Mouse (Mus musculus) CD4-positive naive resting alpha-beta T cell, adult 57 days (primary cell): Measurements from ENCODE around the gene Nap1l4. TPM values are rescaled to one million over a fixed set of nuclear protein-coding genes. Genes with fewer than 3 reads are reported as not detected.

Experiments
- total RNA-seq: library from RNA; stranded (reverse); gene quantifications from one replicate; pipeline ENCODE4 v1.2.4, GENCODE M21; 2023

Nap1l4 gene
- 245 TPM for total RNA-seq

DNA sequence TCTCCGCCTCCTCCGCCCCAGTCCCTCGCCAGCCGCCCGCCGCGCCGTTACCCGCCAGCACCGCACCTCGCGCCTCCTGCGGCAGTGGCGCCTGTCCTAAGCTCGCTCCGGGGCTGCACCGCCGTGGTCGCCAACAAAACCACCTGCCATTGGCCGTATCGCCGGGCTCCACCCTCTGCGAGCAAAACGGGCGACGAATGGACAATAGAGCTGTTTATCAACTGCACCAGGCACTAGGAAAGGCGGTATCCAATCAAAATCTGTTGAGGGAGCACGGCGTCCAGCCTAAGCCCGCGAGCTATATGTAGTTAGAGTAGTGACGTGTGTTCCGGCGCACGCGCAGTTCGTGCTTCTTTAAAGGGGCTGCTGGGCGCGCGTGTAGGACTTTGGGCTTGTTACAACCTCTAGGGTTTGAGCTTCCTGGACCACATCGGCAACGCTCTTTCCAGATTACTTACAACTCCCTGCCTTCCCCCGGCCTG is at the start of gene Nap1l4:
Nap1l4 (minus strand) TSS at position 131 of the 482 bp plus-strand sequence.

DNA sequence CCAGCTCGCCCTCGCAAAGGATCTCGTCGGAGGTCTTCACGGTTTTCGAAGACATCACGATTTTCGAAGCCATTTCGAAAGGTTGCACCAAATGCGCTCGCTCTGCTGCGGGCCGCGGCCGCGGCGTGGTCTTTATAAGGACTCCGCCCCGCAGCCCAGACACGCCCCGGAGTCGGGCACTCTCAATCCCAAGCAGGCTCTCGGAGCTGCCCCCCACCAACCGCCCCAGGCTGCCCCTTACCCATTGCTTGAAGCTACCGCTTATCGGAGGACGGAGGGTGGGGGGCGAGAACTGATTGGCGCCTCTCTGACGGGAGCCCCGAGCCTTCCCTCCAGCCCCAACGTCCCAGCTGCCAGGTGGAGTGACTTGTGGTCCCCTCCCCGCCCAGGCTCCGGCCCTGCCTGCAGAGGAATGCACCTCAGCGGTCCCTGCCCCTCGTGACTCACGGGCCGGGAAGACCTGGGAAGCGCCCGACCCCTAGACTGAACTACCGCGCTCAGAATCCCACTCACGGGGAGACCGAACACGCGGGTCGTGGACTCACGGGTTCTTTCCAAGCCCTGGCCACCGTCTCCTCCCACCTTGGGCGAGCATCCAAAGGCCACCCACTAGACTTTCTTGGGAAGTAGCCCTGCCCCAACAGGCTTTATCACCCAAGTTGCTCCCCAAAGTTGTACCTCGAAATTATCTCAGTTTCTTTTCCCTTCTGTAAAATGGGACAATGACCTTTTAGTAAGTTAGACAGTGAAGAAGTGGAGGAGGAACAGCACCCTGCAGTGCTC is 46.3 kb downstream of the Nap1l4 start, which contains the start of gene Phlda2:
Phlda2 (minus strand) TSS at position 733 of the 783 bp plus-strand sequence.

DNA sequence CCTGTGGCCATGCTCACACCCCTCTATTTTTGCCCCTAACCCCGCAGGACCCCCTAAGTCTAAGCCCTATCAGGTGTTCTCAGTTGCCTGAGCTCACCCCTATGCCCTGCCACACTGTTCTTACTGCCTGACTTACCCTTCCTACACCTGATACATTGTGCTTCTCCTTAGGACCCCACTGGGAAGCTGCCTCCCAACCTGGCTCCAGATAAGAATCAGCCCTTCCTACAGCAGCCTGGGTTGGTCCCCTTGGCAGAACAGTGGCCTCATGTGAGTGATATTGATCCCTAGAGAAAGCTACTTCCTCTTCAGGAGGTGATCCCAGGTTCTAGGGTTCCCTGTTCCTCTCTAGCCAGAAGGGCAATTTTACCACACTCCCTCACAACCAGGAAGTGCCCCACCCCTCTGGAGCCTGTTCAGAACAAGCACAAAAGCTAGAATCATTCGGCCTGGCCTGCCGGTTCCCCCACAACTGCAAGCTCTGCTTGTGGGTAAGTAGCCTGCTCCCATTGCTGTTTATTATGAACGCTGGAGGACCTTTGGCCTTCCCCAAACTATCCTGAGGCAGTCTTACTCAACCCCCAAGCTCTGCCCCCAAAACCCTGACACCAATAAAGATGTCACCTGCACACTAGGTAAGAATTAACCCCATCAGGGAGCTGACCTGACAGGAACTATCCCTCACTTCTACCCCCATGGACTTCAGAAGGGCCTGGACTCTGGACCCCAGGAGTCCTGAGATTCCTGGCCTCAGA is 75.4 kb downstream of the Nap1l4 start, which contains the start of gene Slc22a18:
Slc22a18 (plus strand) TSS at position 390 of the 755 bp plus-strand sequence.

Other genes starting within 250 kb of the Nap1l4 start
- gene Cdkn1c, start 88.1 kb downstream of the Nap1l4 start, total RNA-seq = 3.0 TPM
- not detected for gene Slc22a18, start 75.4 kb downstream of the Nap1l4 start, total RNA-seq
- gene Phlda2, start 46.0 kb downstream of the Nap1l4 start, total RNA-seq = not detected
- gene Cars, start 51.0 kb upstream of the Nap1l4 start, total RNA-seq = 65.7 TPM
- 29.8 TPM for gene Tnfrsf26, start 79.6 kb upstream of the Nap1l4 start, total RNA-seq
- 19.1 TPM for gene Tnfrsf22, start 100.6 kb upstream of the Nap1l4 start, total RNA-seq
- 4.3 TPM for gene Tnfrsf23, start 136.8 kb upstream of the Nap1l4 start, total RNA-seq
- 32.5 TPM for gene Osbpl5, start 207.9 kb upstream of the Nap1l4 start, total RNA-seq
- gene Mrgprg, start 217.9 kb upstream of the Nap1l4 start, total RNA-seq = not detected
- 1.1 TPM for gene Mrgpre, start 235.4 kb upstream of the Nap1l4 start, total RNA-seq